Mouse (Mus musculus): ENCODE data around the gene Dnaja1.

The Dnaja1 gene

GRCm38 (mm10) chr4:40722011-40722666 is at the start of gene Dnaja1:
TSS of gene Dnaja1 (plus strand) at chr4:40722150.
- peak; percentile 97 for DNase-seq

DNA sequence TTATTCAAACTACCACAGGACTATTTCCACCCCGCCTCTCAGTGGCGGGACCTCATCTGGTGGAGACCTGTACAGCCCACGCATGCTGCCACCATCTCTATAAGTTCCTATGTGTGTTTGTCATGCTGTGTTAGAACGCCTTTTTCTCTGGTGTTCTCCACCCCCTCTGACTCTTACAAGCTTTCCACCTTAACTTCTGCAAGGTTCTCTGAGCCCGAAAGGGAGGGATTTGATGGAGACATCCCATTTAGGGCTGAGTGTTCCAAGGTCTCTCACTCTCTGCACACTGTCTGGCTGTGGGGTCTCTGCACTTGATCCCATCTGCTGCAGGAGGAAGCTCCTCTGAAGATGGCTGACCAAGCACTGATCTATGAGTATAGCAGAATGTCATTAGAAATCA is 48.4 kb upstream of the Dnaja1 start:
- DNase-seq = no peak

- DNase-seq = no peak
These were observed 45.6 kb upstream of the Dnaja1 start for GRCm38 (mm10) chr4:40676338-40676737.

- no peak for DNase-seq
These were observed 44.8 kb upstream of the Dnaja1 start for GRCm38 (mm10) chr4:40677132-40677531.

DNA sequence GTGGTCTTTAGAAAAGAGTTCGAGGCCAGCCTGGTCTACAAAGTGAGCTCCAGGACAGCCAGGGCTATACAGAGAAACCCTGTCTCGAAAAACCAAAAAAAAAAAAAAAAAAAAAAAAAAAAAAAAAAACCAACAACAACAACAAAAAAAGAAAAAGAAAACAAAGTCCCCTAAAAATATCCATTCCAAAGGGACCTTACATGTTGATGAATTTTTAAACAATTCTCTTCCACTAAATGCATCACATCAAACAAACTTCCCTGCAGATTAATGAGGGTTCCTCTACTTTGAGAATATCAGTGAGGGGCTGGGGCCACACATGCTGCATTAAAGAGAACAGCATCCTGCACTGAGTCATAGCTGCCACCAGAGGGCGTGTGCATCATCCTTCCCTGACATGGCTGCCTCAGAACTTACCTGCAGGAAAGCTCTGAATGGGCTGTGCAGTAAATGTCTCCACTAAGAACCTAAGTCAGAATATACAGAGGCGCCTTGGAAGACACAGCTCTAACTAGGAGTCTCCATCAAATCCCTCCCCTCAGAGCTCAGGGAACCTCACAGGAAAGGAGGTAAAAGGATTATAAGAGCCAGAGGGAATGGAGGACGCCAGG is 41.6 kb upstream of the Dnaja1 start:
- no peak for DNase-seq

DNA sequence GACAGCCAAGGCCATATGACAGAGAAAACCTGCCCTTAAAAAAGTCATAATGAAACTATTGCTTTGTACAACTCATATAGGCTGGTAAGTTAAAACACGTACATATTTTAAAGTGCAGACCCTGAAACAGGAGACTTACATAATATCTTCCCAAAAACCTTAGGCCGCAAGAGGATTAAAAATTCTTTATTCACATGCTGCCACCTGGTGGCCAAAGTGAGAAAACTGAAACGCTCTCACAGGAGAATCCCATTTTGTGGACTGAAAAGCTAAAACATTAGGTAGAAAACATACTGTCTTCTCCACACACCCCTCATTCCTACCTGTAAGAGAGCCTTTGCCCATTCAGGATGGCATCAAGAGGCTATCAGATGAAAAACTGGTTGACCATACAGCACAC is 40.0 kb upstream of the Dnaja1 start:
- DNase-seq = peak; percentile 57

DNA sequence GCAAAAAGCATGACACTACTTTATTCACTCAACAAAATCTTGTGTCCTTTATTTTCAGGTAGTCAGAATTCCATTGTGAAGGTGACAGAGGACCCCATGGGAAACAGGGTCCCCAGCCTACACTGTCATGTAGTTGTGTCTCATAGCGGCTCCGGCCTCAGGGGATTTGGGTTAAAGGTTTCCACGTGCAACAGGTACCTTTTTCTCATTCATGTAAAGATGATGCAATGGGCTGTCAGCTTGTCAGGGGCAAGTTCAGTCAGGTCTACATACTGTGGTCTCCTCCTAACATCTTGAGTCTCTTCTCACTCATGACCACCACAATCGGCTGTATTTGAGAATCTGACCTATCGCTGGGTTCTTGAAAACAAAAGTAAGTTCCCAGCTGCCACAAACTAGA is 39.6 kb upstream of the Dnaja1 start:
- DNase-seq = no peak

DNA sequence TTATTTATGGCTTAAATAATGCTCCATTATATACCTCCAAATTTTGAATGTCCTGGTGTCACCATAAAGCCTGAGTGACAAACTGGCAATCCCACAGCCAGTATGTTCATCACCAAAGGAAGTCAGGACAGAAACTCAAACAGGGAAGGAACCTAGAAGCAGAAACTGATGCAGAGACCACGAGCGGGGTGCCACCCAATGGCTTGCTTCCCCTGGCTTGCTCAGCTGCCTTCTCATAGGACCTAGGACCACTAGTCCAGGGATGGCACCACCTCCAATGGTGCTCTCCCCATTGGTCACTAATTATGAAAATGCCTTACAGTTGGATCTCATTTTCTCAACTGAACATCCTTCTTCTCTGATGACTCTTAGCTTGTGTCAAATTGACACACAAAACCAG is 38.6 kb upstream of the Dnaja1 start:
- no peak for DNase-seq

GRCm38 (mm10) chr4:40691100-40691499 is 30.9 kb upstream of the Dnaja1 start:
- DNase-seq = no peak

DNA sequence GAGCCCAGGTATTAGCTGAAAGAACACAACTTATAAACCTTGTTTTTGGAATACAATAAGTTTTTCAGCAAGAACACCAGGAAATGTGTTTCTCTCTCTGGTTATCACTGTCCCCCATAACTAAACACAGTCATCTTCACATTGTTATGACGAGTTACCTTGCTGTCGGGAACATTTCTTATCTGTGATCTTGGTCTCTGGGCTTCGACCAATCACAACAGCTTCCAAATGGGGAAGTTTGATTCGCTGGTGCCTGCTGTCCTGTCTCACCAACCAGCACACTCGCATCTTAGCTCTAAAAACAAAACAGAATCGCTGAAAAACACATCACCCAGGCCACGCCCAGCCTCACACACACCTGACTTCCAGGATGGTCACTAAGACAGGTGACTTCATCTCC is 24.9 kb upstream of the Dnaja1 start:
- DNase-seq = no peak

DNA sequence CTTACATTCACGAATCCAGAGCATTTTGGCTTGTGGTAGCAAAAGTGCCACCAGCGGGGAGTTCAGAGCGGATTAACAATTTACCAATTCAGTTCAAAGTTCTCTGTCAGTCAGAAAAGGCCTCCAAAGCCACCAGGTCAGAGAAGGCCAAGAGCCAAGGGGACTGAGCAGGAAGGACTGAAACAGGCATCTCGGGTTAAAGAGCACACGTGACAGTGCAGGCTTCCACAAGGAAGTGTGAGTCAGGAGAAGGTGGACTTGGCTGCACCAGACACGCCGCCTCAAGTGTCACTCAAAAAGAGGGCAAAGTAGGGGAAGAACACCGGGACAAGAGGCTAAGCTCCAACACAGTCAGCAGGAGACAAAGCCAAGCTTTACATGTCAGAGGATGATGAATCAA is 21.7 kb upstream of the Dnaja1 start:
- DNase-seq = no peak

DNA sequence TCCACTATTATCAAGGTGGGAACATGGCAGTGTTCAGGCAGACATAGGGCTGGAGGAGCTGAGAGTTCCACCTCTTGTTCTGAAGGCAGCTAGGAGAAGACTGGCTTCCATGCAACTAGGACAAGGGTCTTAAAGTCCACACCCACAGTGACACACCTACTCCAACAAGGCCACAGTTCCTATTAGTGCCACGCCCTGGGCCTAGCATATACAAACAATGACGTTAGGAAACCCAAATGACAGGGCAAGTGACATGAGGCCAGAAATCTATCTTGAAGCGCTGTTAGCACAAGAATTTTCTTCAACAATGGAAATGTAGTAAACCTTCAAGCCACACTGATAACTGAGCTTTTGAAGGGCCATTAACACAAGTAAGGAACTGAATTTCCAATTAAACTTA is 20.2 kb upstream of the Dnaja1 start:
- no peak for DNase-seq

- peak; percentile 96 for DNase-seq
These were observed 18.9 kb upstream of the Dnaja1 start, which contains the start of gene Aptx for GRCm38 (mm10) chr4:40702797-40703709. TSS of gene Aptx (minus strand) at chr4:40703194.

DNA sequence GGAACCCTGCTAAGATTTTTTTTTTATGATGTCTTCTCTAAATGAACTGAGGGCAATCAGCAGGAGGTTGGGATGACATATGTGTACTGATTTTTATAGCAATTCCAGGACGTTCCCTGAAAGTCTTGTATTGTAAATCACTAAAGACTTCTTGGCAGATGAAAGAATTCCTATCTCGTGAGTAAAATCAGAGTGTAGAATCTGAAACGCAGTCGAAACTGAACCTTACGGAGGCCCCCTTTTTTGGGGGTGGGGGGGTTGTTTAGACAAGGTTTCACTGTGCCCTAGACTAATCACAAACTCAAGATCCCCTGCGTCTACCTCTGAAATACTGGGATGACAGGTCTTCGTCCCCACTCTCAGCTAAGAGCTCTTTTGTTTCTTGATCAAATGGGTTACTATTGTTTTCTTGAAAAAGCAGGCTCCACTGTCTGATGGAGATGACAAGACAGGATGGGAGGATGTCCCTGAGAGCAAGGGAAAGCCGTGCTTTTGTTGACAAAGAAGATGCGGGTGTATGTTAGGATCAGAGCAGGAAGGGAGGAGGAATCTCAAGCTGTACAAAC is 18.2 kb upstream of the Dnaja1 start:
- peak; percentile 25 for DNase-seq

GRCm38 (mm10) chr4:40717141-40717540 is 4.8 kb upstream of the Dnaja1 start:
- DNase-seq = no peak

DNA sequence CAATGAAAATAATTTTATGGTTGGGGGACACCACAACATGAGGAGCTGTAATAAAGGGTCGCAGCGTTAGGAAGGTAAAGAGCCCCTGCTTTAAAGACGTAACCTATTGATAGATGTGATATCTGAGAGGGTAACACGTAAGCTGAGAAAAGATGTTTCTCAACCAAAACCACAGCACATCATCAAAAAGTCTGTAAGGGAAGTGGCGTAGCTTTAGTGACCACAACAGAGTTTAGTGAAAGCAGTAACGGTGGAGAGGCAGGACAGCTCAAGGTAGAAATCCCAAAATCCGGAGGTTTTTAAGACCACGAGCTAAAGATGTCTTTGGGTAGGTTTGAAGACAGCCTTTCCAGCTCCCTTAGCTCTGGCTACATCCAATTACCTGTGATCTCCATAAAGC is 1.0 kb upstream of the Dnaja1 start:
- DNase-seq = no peak

GRCm38 (mm10) chr4:40722687-40723460 is 924 bp downstream of the Dnaja1 start:
- peak; percentile 62 for DNase-seq

GRCm38 (mm10) chr4:40725141-40725540 is 3.2 kb downstream of the Dnaja1 start:
- no peak for DNase-seq

GRCm38 (mm10) chr4:40725554-40725953 is 3.6 kb downstream of the Dnaja1 start:
- no peak for DNase-seq

DNA sequence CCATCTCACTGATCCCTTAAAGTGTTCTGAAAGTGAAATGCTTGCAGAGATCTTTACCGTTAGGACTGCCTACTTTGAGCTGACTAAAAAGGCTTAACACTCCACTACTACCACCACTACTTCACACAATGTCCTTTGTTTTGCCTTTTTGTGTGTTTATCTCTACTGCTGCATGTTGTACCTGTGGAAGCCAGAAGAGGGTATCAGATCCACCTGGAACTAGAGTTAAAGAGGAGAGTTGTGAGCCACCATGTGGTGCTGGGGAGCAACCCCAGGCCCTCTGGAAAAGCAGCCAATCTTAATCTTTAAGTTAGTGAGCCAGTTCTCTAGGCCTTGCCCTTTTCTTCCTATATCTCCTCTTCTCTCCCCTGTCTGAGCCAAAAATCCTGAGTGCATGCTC is 5.3 kb downstream of the Dnaja1 start:
- no peak for DNase-seq

- DNase-seq = no peak
These were observed 9.3 kb downstream of the Dnaja1 start for GRCm38 (mm10) chr4:40731262-40731661.

- DNase-seq = no peak
These were observed 13.4 kb downstream of the Dnaja1 start for GRCm38 (mm10) chr4:40735351-40735750.
